Mouse (Mus musculus) embryonic fibroblast, embryonic 13.5 days (primary cell): ENCODE measurements around the gene Fcrl5. TPM values are rescaled to one million over a fixed set of nuclear protein-coding genes. Genes with fewer than 3 reads are reported as not detected.

Experiments used
- H3K27ac ChIP-seq: 2 replicates; pipeline ENCODE4 v1.5.1; 2012; ENCODE audit warnings: low read length, control low read depth, inconsistent platforms; ENCODE audit not compliant: insufficient read depth
- H3K4me1 ChIP-seq: 2 replicates; pipeline ENCODE4 v1.6.1; 2011; ENCODE audit warnings: low read length; ENCODE audit not compliant: control insufficient read depth, insufficient read depth
- H3K4me3 ChIP-seq: 2 replicates; pipeline ENCODE4 v1.5.1; 2011; ENCODE audit warnings: mild to moderate bottlenecking, control low read depth, low read length; ENCODE audit not compliant: insufficient read depth
- CTCF ChIP-seq: IDR thresholded peaks from 2 replicates; pipeline ENCODE4 v1.5.1; 2011; ENCODE audit warnings: mild to moderate bottlenecking, control low read depth, low read length, moderate library complexity, borderline replicate concordance; ENCODE audit not compliant: insufficient read depth
- POLR2A ChIP-seq: IDR thresholded peaks from 2 replicates; pipeline ENCODE4 v1.6.1; 2011; ENCODE audit warnings: low read depth, mild to moderate bottlenecking, control low read depth, low read length, moderate library complexity
- polyA plus RNA-seq: library from polyadenylated mRNA; stranded (reverse); fragments of >200 nt; gene quantifications from 2 replicates; pipeline ENCODE4 v1.2.4, GENCODE M21; 2011; ENCODE audit warnings: low read depth; ENCODE audit not compliant: missing spikeins, insufficient read length

The Fcrl5 gene
- polyA plus RNA-seq, 1 experiment, result not detected

DNA sequence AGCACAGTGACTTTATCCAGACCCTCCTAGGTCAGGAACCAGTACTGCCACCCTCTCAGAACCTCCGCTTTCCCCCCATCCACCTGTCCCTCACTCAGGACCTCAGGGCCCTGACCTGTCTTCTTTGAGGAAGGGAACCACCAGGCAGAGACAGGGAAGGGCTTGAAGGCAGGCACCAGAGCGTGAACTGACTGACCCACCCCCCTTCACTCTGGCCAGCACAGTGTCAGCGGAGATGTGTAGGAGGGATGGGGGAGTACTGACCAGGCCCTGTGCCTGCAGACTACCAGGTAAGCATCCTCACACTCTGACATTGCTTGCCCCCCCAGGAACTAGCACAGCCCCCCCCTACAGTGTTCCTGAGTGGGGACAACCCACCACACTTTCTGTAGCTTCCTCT is 110.0 kb downstream of the Fcrl5 start:
- no peak for TF ChIP-seq POLR2A
- no peak for TF ChIP-seq CTCF

DNA sequence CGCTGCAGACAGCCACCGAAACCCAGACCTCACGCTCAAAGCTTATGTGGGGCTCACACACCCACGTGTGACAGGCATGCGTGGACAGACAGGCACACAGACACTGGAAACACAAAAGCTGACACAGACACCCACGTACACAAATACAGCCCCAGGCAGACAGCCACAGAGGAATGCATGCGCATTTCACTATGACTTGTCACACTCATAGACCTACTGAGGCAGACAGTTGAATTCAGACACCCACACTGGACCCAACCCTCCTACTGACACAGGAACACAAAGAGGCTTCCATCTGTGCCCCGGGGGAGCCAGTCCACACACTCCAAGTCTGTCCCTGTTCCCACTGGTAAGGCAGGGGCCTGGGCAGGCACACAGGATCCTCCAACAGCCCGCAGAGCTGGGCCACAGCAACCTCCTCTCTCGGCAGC is 110.7 kb downstream of the Fcrl5 start:
- H3K4me3 ChIP-seq, result no peak overlapping the region
- H3K27ac ChIP-seq, result no peak overlapping the region
- H3K4me1 ChIP-seq, result no peaks in the 10 kb centered on the region
- no peak for TF ChIP-seq CTCF

More for the DNA sequence above, 110.0 kb downstream of the Fcrl5 start:
- Histone ChIP-seq H3K27ac (no peak overlapping the region), H3K4me3 (no peak overlapping the region), H3K4me1 (no peaks in the 10 kb centered on the region)

DNA sequence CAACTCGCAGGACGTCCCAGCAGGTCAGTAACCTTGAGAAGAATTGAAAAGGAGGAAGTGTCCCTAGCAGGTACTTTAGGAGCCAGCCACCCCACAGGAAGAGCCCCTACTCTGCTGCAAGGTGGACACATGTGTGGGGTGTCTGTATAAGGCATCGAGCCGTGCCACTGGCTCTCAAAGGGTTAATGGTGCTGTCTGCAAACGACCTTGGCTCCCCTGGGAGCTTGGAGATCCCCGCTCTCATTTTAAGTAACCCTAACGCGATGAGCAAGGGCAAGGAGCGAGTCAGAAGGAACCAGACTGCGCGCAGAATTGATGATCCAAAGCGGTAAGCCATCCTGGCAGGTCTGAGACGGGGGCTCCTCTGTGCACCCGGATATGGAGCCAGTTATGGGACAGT is 114.3 kb downstream of the Fcrl5 start:
- TF ChIP-seq POLR2A, result no peak
- no peak for TF ChIP-seq CTCF
- no peak overlapping the region for H3K27ac ChIP-seq

More for the DNA sequence above, 114.3 kb downstream of the Fcrl5 start:
- no peaks in the 10 kb centered on the region for H3K4me1 ChIP-seq
- H3K4me3 ChIP-seq, result no peak overlapping the region

Other genes with a start within 250 kb of the Fcrl5 start
- 5.3 TPM in 1 of 2 replicates, not detected in the other for gene Fcrls, start 172.0 kb upstream of the Fcrl5 start, polyA plus RNA-seq
- not detected in 2 replicates for gene Cd5l, start 77.9 kb upstream of the Fcrl5 start, polyA plus RNA-seq
- not detected in 2 replicates for gene Fcrl1, start 59.4 kb upstream of the Fcrl5 start, polyA plus RNA-seq
- gene Etv3, start 89.6 kb downstream of the Fcrl5 start, polyA plus RNA-seq, result 10.8 and 10.9 TPM in 2 replicates
- 25.8 and 27.0 TPM in 2 replicates for gene Arhgef11, start 181.8 kb downstream of the Fcrl5 start, polyA plus RNA-seq